Mouse (Mus musculus) olfactory bulb, adult 2 months (tissue): ENCODE results near the gene Olfr316. TPM values are rescaled to one million over a fixed set of nuclear protein-coding genes. Genes with fewer than 3 reads are reported as not detected.

ENCODE experiments used
- H3K27ac ChIP-seq: fragments of 200-500 bp; 2 replicates; pipeline ENCODE4 v1.5.1; 2012; ENCODE audit warnings: low read depth, low read length; ENCODE audit not compliant: insufficient read depth
- H3K4me1 ChIP-seq: fragments of 200-500 bp; 2 replicates; pipeline ENCODE4 v1.6.1; 2012; ENCODE audit warnings: low read length; ENCODE audit not compliant: control insufficient read depth, insufficient read depth
- H3K4me3 ChIP-seq: fragments of 200-500 bp; 2 replicates; pipeline ENCODE4 v1.5.1; 2012; ENCODE audit warnings: mild to moderate bottlenecking, low read depth, low read length, moderate library complexity; ENCODE audit not compliant: insufficient read depth
- CTCF ChIP-seq: fragments of 200-500 bp; IDR thresholded peaks from 2 replicates; pipeline ENCODE4 v1.5.1; 2012; ENCODE audit warnings: low read depth, mild to moderate bottlenecking, low read length, moderate library complexity; ENCODE audit not compliant: insufficient read depth
- POLR2A ChIP-seq: fragments of 200-500 bp; IDR thresholded peaks from 2 replicates; pipeline ENCODE4 v1.6.1; 2012; ENCODE audit warnings: mild to moderate bottlenecking, low read depth, low read length, moderate library complexity; ENCODE audit not compliant: insufficient read depth
- WGBS: fragments of 180-500 bp; shearing (Covaris S2); methylation state at CpG from one replicate; pipeline ENCODE4 v1.1.7; 2018; 5-methylcytosine and 5-hydroxymethylcytosine counted together
- polyA plus RNA-seq: library from polyadenylated mRNA; stranded (reverse); fragments of >200 nt; gene quantifications from 2 replicates; pipeline ENCODE4 v1.2.4, GENCODE M21; 2012; ENCODE audit warnings: low replicate concordance; ENCODE audit not compliant: missing spikeins, insufficient read depth, insufficient read length

Olfr316 gene
- polyA plus RNA-seq, 1 experiment = not detected

- H3K4me1 ChIP-seq = no peaks in the 10 kb centered on the region
- no peak within 1 kb of the TSS for H3K4me3 ChIP-seq
- 82% methylated on average over 6 of the region's 6 CpGs for WGBS
- TF ChIP-seq POLR2A (no peak), CTCF (no peak)
- no peak within 1 kb of the TSS for H3K27ac ChIP-seq
Observed at GRCm38 (mm10) chr11:58782480-58783089, 30.1 kb downstream of the Olfr316 start, which contains the start of gene Olfr314. TSS of gene Olfr314 (plus strand) at chr11:58782952.

DNA sequence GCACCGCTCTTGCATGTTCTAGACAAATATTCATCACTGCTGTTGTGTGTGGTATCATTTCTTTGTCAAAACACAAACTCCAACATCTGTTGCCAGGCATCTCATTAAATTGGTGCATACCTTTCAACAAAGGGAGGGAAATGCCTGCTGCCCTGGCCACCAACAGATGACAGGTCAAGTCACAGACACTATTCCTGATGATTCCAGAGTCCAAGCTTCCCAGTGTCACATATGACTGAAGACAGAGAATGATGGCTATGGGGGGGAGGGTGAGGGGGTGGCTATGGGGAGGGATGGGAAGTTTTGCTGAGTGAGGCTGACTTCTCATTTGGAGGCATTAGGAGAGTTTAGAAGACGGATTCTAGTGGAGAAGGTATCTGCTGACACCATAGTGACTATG, 31.6 kb downstream of the Olfr316 start:
- Histone ChIP-seq H3K27ac (no peak overlapping the region), H3K4me1 (no peaks in the 10 kb centered on the region; the same call in 1 of the 2 replicates), H3K4me3 (no peak overlapping the region)
- WGBS = 88% methylated on average over 2 of the region's 2 CpGs
- no peak for TF ChIP-seq CTCF
- no peak for TF ChIP-seq POLR2A

DNA sequence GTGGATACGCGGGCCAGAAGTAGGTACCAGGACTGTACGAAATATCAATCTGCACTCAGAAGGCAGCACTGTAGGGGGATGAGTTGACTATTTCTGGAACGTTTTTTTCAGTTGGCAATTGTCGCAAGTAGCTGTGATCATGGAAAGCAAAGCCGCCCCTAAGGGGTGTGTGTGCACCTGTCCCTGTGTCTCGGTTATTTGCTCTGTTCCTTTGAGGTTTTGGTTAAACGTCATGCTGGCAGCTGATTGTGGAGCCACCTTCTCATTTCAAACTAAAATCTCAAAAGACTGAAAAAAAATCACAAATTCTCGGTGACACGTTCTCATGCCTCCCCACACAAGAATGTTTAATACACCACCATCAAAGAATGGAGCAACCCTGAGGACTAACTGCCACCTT, 35.1 kb downstream of the Olfr316 start:
- Histone ChIP-seq H3K4me1 (peaks cover 2% of the 10 kb centered on the region; the same call in 1 of the 2 replicates), H3K27ac (no peak overlapping the region), H3K4me3 (no peak overlapping the region)
- 79% methylated on average over 10 of the region's 10 CpGs for WGBS
- TF ChIP-seq CTCF = no peak
- no peak for TF ChIP-seq POLR2A

- TF ChIP-seq POLR2A (no peak), CTCF (no peak)
- H3K4me1 ChIP-seq = peaks cover 2% of the 10 kb centered on the region; the same call in 1 of the 2 replicates
- H3K27ac ChIP-seq = no peak overlapping the region
- H3K4me3 ChIP-seq = no peak overlapping the region
- WGBS = 90% methylated on average over 8 of the region's 8 CpGs
Observed at GRCm38 (mm10) chr11:58788346-58788745, 35.8 kb downstream of the Olfr316 start.

GRCm38 (mm10) chr11:58789532-58789931, 37.0 kb downstream of the Olfr316 start:
- TF ChIP-seq POLR2A = no peak
- no peak for TF ChIP-seq CTCF
- no peak overlapping the region for H3K27ac ChIP-seq
- H3K4me1 ChIP-seq = peaks cover 2% of the 10 kb centered on the region; the same call in 1 of the 2 replicates
- no peak overlapping the region for H3K4me3 ChIP-seq
- WGBS = 10% methylated on average over 3 of the region's 3 CpGs

DNA sequence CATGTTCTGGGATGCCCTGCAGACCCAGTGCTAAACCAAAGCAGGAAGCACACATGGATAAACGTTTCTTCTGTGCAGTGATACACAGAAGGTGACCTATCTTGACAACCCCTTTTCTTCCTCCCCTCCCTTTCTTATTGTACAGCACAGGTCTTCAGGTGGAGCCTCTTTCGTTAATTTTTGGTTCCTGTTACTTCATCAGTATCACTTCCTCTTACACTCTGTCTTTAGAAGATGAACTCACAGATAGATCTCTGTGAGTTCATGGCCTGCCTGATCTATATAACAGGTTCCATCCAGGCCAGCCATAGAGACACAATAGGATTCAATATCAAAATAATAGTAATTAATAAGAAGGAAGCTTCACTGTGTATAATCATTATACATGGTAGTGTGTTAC, 37.5 kb downstream of the Olfr316 start:
- Histone ChIP-seq H3K4me1 (peaks cover 2% of the 10 kb centered on the region; the same call in 1 of the 2 replicates), H3K27ac (no peak overlapping the region), H3K4me3 (no peak overlapping the region)
- 50% methylated on average over 2 of the region's 2 CpGs for WGBS
- TF ChIP-seq CTCF (no peak), POLR2A (no peak)

- TF ChIP-seq CTCF (no peak), POLR2A (no peak)
- peaks cover 2% of the 10 kb centered on the region; the same call in 1 of the 2 replicates for H3K4me1 ChIP-seq
- H3K27ac ChIP-seq = no peak overlapping the region
- H3K4me3 ChIP-seq = no peak overlapping the region
- WGBS = 74% methylated on average over 6 of the region's 6 CpGs
Observed at GRCm38 (mm10) chr11:58790646-58791045, 38.1 kb downstream of the Olfr316 start.

DNA sequence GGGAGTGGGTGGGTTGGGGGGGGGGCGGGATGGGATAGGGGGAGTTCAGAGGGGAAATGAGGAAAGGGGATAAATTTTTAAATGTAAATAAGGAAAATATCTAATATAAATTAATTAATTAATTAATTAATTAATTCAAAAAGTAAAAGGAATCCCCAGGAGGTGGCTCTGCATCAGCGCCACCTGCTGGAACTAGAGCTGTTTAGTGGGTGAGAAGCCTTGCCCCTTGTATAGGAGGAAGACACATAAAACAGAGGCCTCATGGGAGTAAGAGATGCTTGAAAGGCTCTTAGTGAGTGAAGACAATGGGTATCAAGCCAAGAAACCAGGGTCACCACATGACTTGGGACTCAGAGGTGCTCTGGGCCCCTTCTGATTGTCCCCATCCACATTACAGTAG, 43.3 kb downstream of the Olfr316 start:
- H3K27ac ChIP-seq = no peak overlapping the region
- H3K4me3 ChIP-seq = no peak overlapping the region
- no peak for TF ChIP-seq POLR2A
- TF ChIP-seq CTCF = no peak
- no peaks in the 10 kb centered on the region for H3K4me1 ChIP-seq
- WGBS = 71% methylated on average over 2 of the region's 2 CpGs

GRCm38 (mm10) chr11:58796850-58797249, 44.3 kb downstream of the Olfr316 start:
- no peak for TF ChIP-seq CTCF
- TF ChIP-seq POLR2A = no peak
- WGBS = 60% methylated on average over 7 of the region's 7 CpGs

GRCm38 (mm10) chr11:58799747-58800146, 47.2 kb downstream of the Olfr316 start:
- H3K27ac ChIP-seq = no peak overlapping the region
- peaks cover 10% of the 10 kb centered on the region for H3K4me1 ChIP-seq
- WGBS = 75% methylated on average over 5 of the region's 5 CpGs
- H3K4me3 ChIP-seq = no peak overlapping the region
- TF ChIP-seq CTCF (no peak), POLR2A (no peak)

More at GRCm38 (mm10) chr11:58796850-58797249, 44.3 kb downstream of the Olfr316 start:
- Histone ChIP-seq H3K27ac (no peak overlapping the region), H3K4me1 (peaks cover 7% of the 10 kb centered on the region), H3K4me3 (no peak overlapping the region)
